Mouse (Mus musculus) left cerebral cortex, adult 2 months (tissue): ENCODE data around the gene Anapc4. TPM values are rescaled to one million over a fixed set of nuclear protein-coding genes. Genes with fewer than 3 reads are reported as not detected.

Experiments used
- DNase-seq, 2 experiments: peaks; one replicate each; pipeline ENCODE4 v3.0.0; 2021 to 2022; ENCODE audit warnings: low spot score in 2 of 2, mixed read lengths in 1 of 2; ENCODE audit errors: extremely low spot score in 1 of 2
- H3K27ac ChIP-seq: fragments of 200-600 bp; 2 replicates; pipeline ENCODE4 v1.8.1; 2022
- H3K4me3 ChIP-seq: fragments of 200-600 bp; 2 replicates; pipeline ENCODE4 v1.8.1; 2022
- CTCF ChIP-seq: fragments of 200-600 bp; IDR thresholded peaks from 2 replicates; pipeline ENCODE4 v1.8.1; 2022; ENCODE audit warnings: antibody characterized with exemption, mild to moderate bottlenecking, moderate library complexity
- intact Hi-C: fragments of 180-260 bp; cut with DNase I; formaldehyde crosslinking; loops from one replicate; pipeline ENCODE4 v1.15.1; 2025
- total RNA-seq, 2 experiments: library from RNA; stranded (reverse); gene quantifications; 2 replicates each; pipeline ENCODE4 v1.2.3; 2021

Gene Anapc4
- total RNA-seq, 2 experiments from 2014 or later, result 69.3 to 71.6 TPM

- no peak overlapping the region for H3K27ac ChIP-seq
- no peak overlapping the region for H3K4me3 ChIP-seq
- no peak for TF ChIP-seq CTCF
- no peak for DNase-seq
- intact Hi-C loops, result no loop called here
Measured at GRCm38 (mm10) chr5:52818676-52819075, 15.1 kb upstream of the Anapc4 start.

- DNase-seq, result peak; percentile 41 to 57
- intact Hi-C loops, result loop anchor here (2.0 to 5.0 kb wide), 2 partner anchors 153 to 304 kb away; partner anchors contain the start of gene Sepsecs
- TF ChIP-seq CTCF, result peak; percentile 82
- Histone ChIP-seq H3K4me3 (no peak overlapping the region), H3K27ac (peak overlapping the region; percentile 36; the same call in 1 of the 2 replicates)
Measured at GRCm38 (mm10) chr5:52821691-52822090, 12.1 kb upstream of the Anapc4 start.

- no peak overlapping the region for H3K4me3 ChIP-seq
- no peak for DNase-seq
- no peak overlapping the region for H3K27ac ChIP-seq
- intact Hi-C loops, result no loop called here
- no peak for TF ChIP-seq CTCF
Measured at GRCm38 (mm10) chr5:52827923-52828322, 5.9 kb upstream of the Anapc4 start.

GRCm38 (mm10) chr5:52833005-52833404 is 807 bp upstream of the Anapc4 start:
- DNase-seq, result no peak
- peak overlapping the region; percentile 80 for H3K27ac ChIP-seq
- intact Hi-C loops, result no loop called here
- H3K4me3 ChIP-seq, result peak overlapping the region; percentile 72; the same call in 1 of the 2 replicates
- no peak for TF ChIP-seq CTCF

- Histone ChIP-seq H3K27ac (peak overlapping the region; percentile 94), H3K4me3 (peak overlapping the region; percentile 72)
- no peak for TF ChIP-seq CTCF
- DNase-seq, result no peak
- intact Hi-C loops, result no loop called here
Measured at GRCm38 (mm10) chr5:52834386-52834785, 574 bp downstream of the Anapc4 start.

- no peak for DNase-seq
- TF ChIP-seq CTCF, result no peak
- intact Hi-C loops, result no loop called here
- Histone ChIP-seq H3K4me3 (no peak overlapping the region), H3K27ac (no peak overlapping the region)
Measured at GRCm38 (mm10) chr5:52844319-52844718, 10.5 kb downstream of the Anapc4 start.

GRCm38 (mm10) chr5:52855727-52856126 is 21.9 kb downstream of the Anapc4 start:
- intact Hi-C loops, result loop anchor here (2.0 kb wide), 1 partner anchor 17 kb away; no protein-coding TSS in a partner anchor
- H3K4me3 ChIP-seq, result no peak overlapping the region
- no peak; the same call in 1 of the 2 replicates for TF ChIP-seq CTCF

GRCm38 (mm10) chr5:52864446-52864845 is 30.6 kb downstream of the Anapc4 start:
- TF ChIP-seq CTCF, result no peak
- H3K4me3 ChIP-seq, result no peak overlapping the region
- no peak for DNase-seq
- intact Hi-C loops, result no loop called here
- H3K27ac ChIP-seq, result no peak overlapping the region

More at GRCm38 (mm10) chr5:52855727-52856126, 21.9 kb downstream of the Anapc4 start:
- DNase-seq, result no peak
- no peak overlapping the region for H3K27ac ChIP-seq

GRCm38 (mm10) chr5:52865825-52866224 is 32.0 kb downstream of the Anapc4 start:
- Histone ChIP-seq H3K27ac (no peak overlapping the region), H3K4me3 (no peak overlapping the region)
- intact Hi-C loops, result no loop called here
- DNase-seq, result peak; percentile 20 to 30
- TF ChIP-seq CTCF, result no peak

GRCm38 (mm10) chr5:52866361-52867155 is 32.7 kb downstream of the Anapc4 start:
- TF ChIP-seq CTCF, result no peak
- Histone ChIP-seq H3K27ac (no peak overlapping the region), H3K4me3 (no peak overlapping the region)
- no peak for DNase-seq
- intact Hi-C loops, result no loop called here

- Histone ChIP-seq H3K27ac (no peak overlapping the region), H3K4me3 (no peak overlapping the region)
- no peak for TF ChIP-seq CTCF
- no peak for DNase-seq
- intact Hi-C loops, result no loop called here
Measured at GRCm38 (mm10) chr5:52868918-52869703, 35.3 kb downstream of the Anapc4 start.

- TF ChIP-seq CTCF, result no peak
- no peak for DNase-seq
- Histone ChIP-seq H3K4me3 (no peak overlapping the region), H3K27ac (no peak overlapping the region)
- intact Hi-C loops, result no loop called here
Measured at GRCm38 (mm10) chr5:52871461-52871860, 37.6 kb downstream of the Anapc4 start.
